Mouse (Mus musculus): ENCODE measurements around the gene Hormad1. TPM values are rescaled to one million over a fixed set of nuclear protein-coding genes. Genes with fewer than 3 reads are reported as not detected.
"Not testable (repeated sequence)": the region's sequence is repeated elsewhere in the genome, so short reads cannot be mapped to it uniquely, and the experiment has no call there.

Gene Hormad1
- polyA plus RNA-seq, 1 experiment from 2014 or later: not detected

DNA sequence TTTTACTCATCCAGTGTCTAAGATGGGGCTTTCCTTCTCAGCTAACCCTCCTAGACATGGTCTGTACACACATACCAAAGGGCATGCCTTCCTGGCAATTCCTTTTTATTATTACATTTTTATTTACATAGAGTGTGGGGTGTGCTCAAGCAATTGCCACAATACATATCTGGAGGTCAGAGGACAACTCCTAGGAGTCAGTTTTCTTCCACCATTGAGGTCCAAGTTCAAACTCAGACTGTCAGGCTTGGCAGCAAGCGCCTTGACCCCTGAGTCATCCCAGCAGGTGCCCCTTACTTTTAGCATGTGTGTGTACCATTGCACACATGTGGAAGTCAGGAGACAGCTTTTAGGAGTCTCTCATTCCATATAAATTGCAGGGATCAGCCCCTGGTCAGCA lies 54.5 kb downstream of the Hormad1 start:
- peaks cover 13% of the 10 kb centered on the region for H3K36me3 ChIP-seq (ENCODE audit: insufficient read depth, low read length)

DNA sequence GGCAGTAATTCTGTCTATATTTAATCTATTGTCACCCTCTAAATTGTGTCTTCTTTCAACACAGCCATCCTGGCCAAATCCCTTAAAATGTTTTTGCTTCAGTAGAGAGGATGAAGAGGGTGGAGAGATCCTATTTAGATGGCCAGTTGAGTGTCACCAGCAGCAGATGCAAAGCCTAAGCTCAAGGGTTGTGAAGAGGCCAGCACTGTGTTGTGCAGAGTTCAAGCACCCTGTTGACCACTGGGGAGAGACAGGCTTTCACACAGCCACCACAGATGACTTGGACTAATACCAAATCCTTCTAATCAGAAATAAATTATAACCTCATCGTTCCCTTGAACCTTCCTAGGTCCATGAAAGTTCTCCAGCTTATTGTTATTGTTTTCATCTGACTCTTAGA lies 59.0 kb downstream of the Hormad1 start:
- Histone ChIP-seq H3K4me3 (ENCODE audit: low read depth, low read length) (no peak overlapping the region), H3K36me3 (ENCODE audit: insufficient read depth, low read length) (peaks cover 20% of the 10 kb centered on the region), H3K4me2 (replicated peaks; ENCODE audit: low read depth, low read length) (no peak overlapping the region), H3K4me1 (ENCODE audit: insufficient read depth, low read depth, low read length) (no peaks in the 10 kb centered on the region), H3K27me3 (replicated peaks; ENCODE audit: insufficient read depth, low read length) (no peaks in the 10 kb centered on the region), H3K9me3 (ENCODE audit: low read length) (no peaks in the 10 kb centered on the region), H3K27ac (ENCODE audit: low read length) (no peak overlapping the region), H3K9ac (replicated peaks; ENCODE audit: low read depth) (no peak overlapping the region)
- DNase-seq (ENCODE audit: low spot score) (no peak), ATAC-seq (no peak)
- TF ChIP-seq CTCF (IDR thresholded peaks at IDR 0.05) (no peak), EP300 (IDR thresholded peaks at IDR 0.05) (no peak)
- WGBS: 73% methylated on average over 1 of the region's 1 CpGs

More for the DNA sequence above, 54.5 kb downstream of the Hormad1 start:
- no peak overlapping the region for H3K27ac ChIP-seq (ENCODE audit: low read length)
- no peaks in the 10 kb centered on the region for H3K4me1 ChIP-seq (ENCODE audit: insufficient read depth, low read depth, low read length)
- no peak for TF ChIP-seq EP300 (IDR thresholded peaks at IDR 0.05)
- no peak for TF ChIP-seq CTCF (IDR thresholded peaks at IDR 0.05)
- H3K9me3 ChIP-seq (ENCODE audit: low read length): no peaks in the 10 kb centered on the region
- H3K9ac ChIP-seq (replicated peaks; ENCODE audit: low read depth): no peak overlapping the region
- 100% methylated on average over 1 of the region's 1 CpGs for WGBS
- ATAC-seq: no peak
- DNase-seq (ENCODE audit: low spot score): no peak
- H3K4me3 ChIP-seq (ENCODE audit: low read depth, low read length): no peak overlapping the region
- no peak overlapping the region for H3K4me2 ChIP-seq (replicated peaks; ENCODE audit: low read depth, low read length)
- no peaks in the 10 kb centered on the region for H3K27me3 ChIP-seq (replicated peaks; ENCODE audit: insufficient read depth, low read length)

DNA sequence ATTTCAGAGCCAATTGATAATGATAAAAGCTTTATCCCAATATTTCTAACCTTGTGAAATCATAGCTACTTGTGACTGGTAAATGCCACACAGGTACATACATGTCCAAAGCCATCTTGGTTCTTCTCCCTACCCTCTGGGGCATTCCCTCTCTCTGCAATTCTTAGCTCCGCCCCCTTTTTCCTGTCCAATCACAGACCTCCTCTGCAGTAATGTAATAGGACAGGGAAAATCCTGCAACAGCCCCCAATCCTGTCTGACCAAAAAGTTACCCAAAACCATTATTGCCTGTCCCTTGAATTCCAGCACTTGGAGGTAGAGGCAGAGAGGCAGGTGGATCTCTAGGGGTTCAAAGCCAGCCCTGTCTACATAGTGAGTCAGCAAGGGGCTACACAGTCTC lies 61.8 kb downstream of the Hormad1 start:
- Histone ChIP-seq H3K36me3 (ENCODE audit: insufficient read depth, low read length) (peaks cover 20% of the 10 kb centered on the region), H3K4me3 (ENCODE audit: low read depth, low read length) (no peak overlapping the region), H3K27ac (ENCODE audit: low read length) (no peak overlapping the region), H3K9me3 (ENCODE audit: low read length) (no peaks in the 10 kb centered on the region), H3K4me2 (replicated peaks; ENCODE audit: low read depth, low read length) (no peak overlapping the region), H3K27me3 (replicated peaks; ENCODE audit: insufficient read depth, low read length) (no peaks in the 10 kb centered on the region), H3K4me1 (ENCODE audit: insufficient read depth, low read depth, low read length) (peaks cover 6% of the 10 kb centered on the region; the same call in 1 of the 2 replicates), H3K9ac (replicated peaks; ENCODE audit: low read depth) (no peak overlapping the region)
- no peak for ATAC-seq
- no peak for TF ChIP-seq EP300 (IDR thresholded peaks at IDR 0.05)
- no peak for TF ChIP-seq CTCF (IDR thresholded peaks at IDR 0.05)
- DNase-seq (ENCODE audit: low spot score): no peak
- 73% methylated on average over 1 of the region's 1 CpGs for WGBS

- DNase-seq (ENCODE audit: low spot score); H3K27ac ChIP-seq (ENCODE audit: low read length); H3K4me1 ChIP-seq (ENCODE audit: insufficient read depth, low read depth, low read length); H3K4me3 ChIP-seq (ENCODE audit: low read depth, low read length); ATAC-seq; H3K27me3 ChIP-seq (replicated peaks; ENCODE audit: insufficient read depth, low read length); H3K9ac ChIP-seq (replicated peaks; ENCODE audit: low read depth); H3K4me2 ChIP-seq (replicated peaks; ENCODE audit: low read depth, low read length); H3K9me3 ChIP-seq (ENCODE audit: low read length): not testable (repeated sequence)
- peaks cover 17% of the 10 kb centered on the region for H3K36me3 ChIP-seq (ENCODE audit: insufficient read depth, low read length)
- 89% methylated on average over 20 of the region's 20 CpGs for WGBS
These were observed 62.9 kb downstream of the Hormad1 start for GRCm38 (mm10) chr3:95622421-95622820.

DNA sequence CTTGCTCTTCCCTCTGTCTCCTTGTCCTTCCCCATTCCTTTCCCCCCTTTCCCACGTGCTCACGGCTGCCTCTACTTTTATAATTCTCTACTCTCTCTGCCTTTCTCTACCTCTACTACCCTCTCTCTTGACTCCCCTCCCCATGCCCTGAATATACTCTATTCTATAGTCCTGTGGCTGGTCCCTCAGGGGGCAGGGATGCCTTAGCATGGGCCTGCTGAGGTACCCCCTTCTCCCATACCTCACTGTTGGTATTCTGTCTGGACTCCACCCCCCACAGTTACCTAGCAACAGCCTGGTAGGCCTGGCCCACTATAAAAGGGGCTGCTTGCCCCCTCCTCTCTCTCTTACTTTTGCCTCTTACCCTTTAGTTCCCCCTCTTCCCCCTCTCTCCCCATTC lies 64.1 kb downstream of the Hormad1 start:
- no peak overlapping the region for H3K27ac ChIP-seq (ENCODE audit: low read length)

GRCm38 (mm10) chr3:95623991-95624515 lies 64.6 kb downstream of the Hormad1 start:
- Histone ChIP-seq H3K27ac (ENCODE audit: low read length) (peak overlapping the region; percentile 75), H3K9ac (replicated peaks; ENCODE audit: low read depth) (peak overlapping the region; percentile 24), H3K4me3 (ENCODE audit: low read depth, low read length) (peak overlapping the region; percentile 72; the same call in 1 of the 2 replicates), H3K4me2 (replicated peaks; ENCODE audit: low read depth, low read length) (peak overlapping the region; percentile 51), H3K36me3 (ENCODE audit: insufficient read depth, low read length) (peaks cover 24% of the 10 kb centered on the region)
- not testable (repeated sequence) for DNase-seq (ENCODE audit: low spot score); ATAC-seq; H3K4me1 ChIP-seq (ENCODE audit: insufficient read depth, low read depth, low read length); H3K9me3 ChIP-seq (ENCODE audit: low read length); H3K27me3 ChIP-seq (replicated peaks; ENCODE audit: insufficient read depth, low read length)
- WGBS: 66% methylated on average over 5 of the region's 5 CpGs

More for the DNA sequence above, 64.1 kb downstream of the Hormad1 start:
- ATAC-seq (no peak), DNase-seq (ENCODE audit: low spot score) (no peak)
- no peak overlapping the region for H3K4me3 ChIP-seq (ENCODE audit: low read depth, low read length)
- H3K36me3 ChIP-seq (ENCODE audit: insufficient read depth, low read length): peaks cover 19% of the 10 kb centered on the region
- H3K9me3 ChIP-seq (ENCODE audit: low read length): no peaks in the 10 kb centered on the region
- no peak overlapping the region for H3K4me2 ChIP-seq (replicated peaks; ENCODE audit: low read depth, low read length)
- H3K9ac ChIP-seq (replicated peaks; ENCODE audit: low read depth): no peak overlapping the region
- 60% methylated on average over 2 of the region's 2 CpGs for WGBS
- peaks cover 6% of the 10 kb centered on the region; the same call in 1 of the 2 replicates for H3K4me1 ChIP-seq (ENCODE audit: insufficient read depth, low read depth, low read length)
- no peaks in the 10 kb centered on the region for H3K27me3 ChIP-seq (replicated peaks; ENCODE audit: insufficient read depth, low read length)
- TF ChIP-seq EP300 (IDR thresholded peaks at IDR 0.05) (no peak), CTCF (IDR thresholded peaks at IDR 0.05) (no peak)
